Mouse (Mus musculus) G1E-ER4 (cell line): ENCODE measurements around the gene Thyn1. TPM values are rescaled to one million over a fixed set of nuclear protein-coding genes. Genes with fewer than 3 reads are reported as not detected.

ENCODE experiments used
- GATA1 ChIP-seq: IDR thresholded peaks from one replicate; pipeline ENCODE4 v1.8.0; 2012; ENCODE audit warnings: low read length, inconsistent platforms
- polyA plus RNA-seq: library from polyadenylated mRNA; stranded (reverse); fragments of >175 nt; gene quantifications from 2 replicates; pipeline ENCODE4 v1.2.3, GENCODE M21; 2012

Gene Thyn1
- polyA plus RNA-seq: 2.5 and 4.3 TPM in 2 replicates

DNA sequence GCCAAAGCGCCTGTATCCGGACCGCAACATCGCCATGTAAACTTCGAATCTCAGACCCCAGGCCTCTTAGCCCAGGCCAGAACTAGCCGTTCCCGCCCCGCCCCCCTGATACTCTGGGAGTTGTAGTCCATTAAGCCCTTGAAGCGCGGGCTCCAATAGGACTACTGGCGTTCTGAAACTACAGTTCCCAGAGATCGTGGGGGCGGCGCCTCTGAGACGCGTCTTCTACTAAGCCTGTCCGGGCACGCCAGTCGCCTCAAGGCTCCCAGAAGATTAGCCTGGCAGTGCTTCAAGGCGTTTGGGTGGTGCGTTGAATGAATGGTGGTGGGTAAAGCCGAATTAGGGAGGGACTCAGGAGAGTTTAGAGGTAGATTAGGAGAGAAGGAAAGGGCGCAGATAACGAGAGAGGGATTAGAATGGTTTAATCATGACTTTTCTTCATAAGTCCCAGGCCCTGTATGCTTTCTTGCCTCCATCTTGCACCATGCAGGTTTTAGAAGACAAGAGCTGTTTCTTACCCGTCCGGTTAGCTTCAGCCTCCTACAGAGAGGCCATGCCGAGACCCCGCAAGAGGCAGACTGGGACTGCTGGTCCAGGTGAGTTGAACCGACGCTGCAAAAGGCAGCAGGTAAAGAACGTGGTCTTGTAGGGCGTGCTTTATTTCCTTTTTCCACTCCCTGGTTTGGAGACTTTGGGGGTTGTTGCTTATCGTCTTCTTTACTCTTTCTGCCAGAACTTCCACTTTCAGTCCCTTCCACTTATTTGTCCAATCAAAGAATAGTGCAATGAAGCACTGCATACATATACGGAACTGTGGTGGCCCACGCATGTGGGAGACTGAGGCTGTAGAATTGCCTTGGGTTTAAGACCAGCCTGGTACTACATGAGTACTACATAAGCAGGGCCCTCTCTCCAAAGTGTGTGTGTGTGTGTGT lies at the start of gene Thyn1, which contains the start of gene Acad8:
Thyn1 (plus strand) TSS at position 250 of the 935 bp plus-strand sequence.
Acad8 (minus strand) TSS at position 106 of the 935 bp plus-strand sequence.
- no peak for TF ChIP-seq GATA1

DNA sequence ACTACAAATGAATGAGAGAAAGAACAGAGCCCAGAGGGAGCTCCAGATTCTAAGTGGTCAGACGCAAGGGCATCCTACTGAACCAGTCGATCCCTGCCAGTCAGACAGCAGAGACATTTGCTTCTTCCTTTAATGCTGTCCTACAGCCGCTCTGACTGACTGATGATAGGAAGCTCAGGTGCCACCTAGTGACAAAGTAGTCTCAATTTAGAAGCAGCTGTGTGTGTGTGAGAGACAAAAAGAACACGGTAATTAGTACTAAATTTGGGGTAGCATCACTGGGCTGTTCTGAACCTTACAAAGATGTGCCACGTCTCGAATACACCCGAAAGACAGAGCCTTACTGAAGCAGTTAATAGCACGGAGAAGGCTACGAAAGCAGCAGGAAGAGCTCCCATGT lies 21.8 kb upstream of the Thyn1 start:
- no peak for TF ChIP-seq GATA1

DNA sequence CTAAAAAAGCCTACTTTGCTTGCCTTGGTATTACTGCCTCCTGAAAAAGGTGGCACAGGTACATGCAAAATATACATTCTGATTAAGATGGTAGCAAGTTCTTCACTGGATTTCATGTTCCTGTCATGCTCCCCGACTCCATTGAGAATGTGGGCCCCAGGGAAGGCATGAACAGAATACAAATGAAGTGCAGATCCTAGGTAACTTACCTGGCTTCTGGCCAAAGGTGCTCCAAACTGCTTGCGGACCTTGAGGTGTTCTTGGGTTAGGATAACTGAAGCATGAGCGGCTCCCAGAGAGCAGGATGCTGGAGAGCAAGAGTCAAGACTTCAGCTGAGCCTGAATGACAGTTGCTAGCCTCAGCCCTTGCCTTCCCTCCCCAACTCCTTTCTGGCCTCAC lies 20.7 kb upstream of the Thyn1 start:
- no peak for TF ChIP-seq GATA1

- no peak for TF ChIP-seq GATA1
These were observed 14.4 kb upstream of the Thyn1 start for GRCm38 (mm10) chr9:26985090-26985613.

DNA sequence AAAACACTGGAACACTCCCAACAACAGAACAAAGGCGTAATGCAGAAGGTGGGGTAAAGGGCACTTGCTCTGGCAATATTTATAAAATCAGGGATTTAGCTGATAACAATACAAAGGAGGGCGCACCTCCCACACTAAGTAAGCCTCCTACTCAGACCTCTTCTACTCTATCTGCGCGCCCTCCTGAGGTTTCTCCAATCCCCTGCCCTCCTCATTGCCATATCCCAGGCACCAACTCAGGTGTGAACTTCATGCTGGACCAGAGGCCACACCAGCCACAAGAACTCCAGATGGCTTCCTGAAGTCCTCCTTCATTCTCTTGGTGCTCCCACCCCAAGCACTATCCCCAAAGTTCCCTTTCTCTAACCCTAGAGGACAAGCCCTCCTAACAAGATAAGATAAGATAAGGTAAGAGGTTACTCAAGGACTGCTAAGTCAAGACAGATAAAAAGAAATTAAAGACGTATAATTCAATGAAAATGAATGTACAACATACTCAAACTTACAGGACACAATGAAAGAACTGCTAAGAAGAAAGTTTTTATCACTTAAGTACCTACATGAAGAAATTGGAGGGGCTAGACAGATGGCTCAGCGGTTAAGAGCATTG lies 13.7 kb upstream of the Thyn1 start:
- no peak for TF ChIP-seq GATA1

GRCm38 (mm10) chr9:26990181-26990580 lies 9.3 kb upstream of the Thyn1 start:
- TF ChIP-seq GATA1: no peak

- TF ChIP-seq GATA1: no peak
These were observed 6.4 kb upstream of the Thyn1 start for GRCm38 (mm10) chr9:26993118-26993517.

DNA sequence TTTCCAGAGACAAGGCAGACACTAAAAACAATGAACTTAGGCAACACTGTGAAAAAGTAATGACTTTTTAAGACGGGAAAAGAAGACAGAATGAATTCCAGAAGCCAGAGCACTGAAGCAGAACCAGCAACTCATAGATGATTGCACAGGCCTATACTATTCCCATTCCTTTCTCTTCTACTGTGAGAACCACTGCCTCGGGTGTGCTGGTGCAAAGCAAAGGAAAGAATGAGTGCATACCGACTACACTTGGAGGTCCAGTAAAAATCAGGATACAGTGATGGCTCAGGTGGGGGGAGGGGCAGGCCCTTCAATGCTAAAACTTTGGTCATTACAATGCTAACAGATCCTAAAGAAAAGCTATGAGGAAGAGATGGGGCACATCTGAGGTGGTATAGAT lies 5.6 kb upstream of the Thyn1 start:
- no peak for TF ChIP-seq GATA1

GRCm38 (mm10) chr9:26997062-26997461 lies 2.4 kb upstream of the Thyn1 start:
- no peak for TF ChIP-seq GATA1

DNA sequence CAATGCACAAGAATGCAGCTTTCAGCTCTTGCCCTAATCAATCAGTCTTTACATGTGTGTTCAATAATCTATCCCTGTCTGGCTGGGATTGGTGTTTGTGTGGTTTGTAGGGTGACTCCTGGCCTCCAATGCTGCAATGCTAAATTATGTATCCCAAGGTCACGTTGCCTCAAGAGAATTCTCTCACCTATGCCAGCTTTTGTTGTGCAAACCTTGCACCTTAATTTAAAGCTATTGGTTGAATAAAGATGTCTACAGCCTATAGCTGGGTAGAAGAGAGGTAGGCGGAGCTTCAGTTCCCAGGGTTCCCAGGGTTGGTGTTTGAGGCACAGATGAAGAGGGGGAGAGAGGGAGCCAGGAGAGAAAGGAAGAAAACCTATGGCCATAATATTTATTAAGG lies 2.0 kb upstream of the Thyn1 start:
- TF ChIP-seq GATA1: no peak

DNA sequence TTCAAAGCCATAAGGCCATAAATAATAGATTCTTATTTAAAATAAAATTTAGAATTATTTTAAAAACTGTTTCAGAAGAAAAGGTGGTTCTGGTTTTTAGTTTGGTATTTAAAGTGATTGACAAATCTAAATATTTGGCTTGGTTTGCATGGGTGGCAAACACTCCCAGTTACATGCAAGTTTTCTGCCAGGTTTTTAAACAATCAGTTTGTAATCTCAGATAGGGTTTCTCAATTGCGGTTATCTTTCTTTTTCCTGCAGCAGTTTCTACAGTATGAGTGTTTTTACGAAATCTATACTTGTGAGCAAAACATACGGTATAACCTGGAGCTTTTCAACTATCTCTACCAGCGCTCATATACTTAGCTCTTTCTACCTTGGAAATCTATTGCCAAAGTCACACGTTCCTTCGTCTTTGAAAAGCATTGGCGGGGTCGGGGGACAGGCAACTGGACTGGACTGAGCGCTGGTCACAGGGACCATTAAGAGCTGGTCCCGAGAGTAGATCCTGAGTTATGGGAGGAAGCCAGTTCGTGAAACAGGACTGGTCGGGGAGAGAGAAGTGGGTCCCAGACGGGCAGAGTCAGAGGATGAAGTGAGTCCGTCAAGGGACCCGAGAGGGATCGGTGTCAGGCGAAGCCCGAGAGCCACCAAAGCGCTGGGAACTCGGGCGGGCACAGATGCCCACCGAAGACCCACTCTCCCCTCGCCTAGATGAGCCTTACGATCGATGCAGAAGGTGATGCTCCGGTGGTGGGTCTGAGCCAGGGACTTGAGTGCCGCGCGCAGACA lies 645 bp upstream of the Thyn1 start:
- TF ChIP-seq GATA1: no peak

- no peak for TF ChIP-seq GATA1
These were observed 5.7 kb downstream of the Thyn1 start for GRCm38 (mm10) chr9:27005231-27005630.

- TF ChIP-seq GATA1: no peak
These were observed 6.4 kb downstream of the Thyn1 start for GRCm38 (mm10) chr9:27005933-27006332.

DNA sequence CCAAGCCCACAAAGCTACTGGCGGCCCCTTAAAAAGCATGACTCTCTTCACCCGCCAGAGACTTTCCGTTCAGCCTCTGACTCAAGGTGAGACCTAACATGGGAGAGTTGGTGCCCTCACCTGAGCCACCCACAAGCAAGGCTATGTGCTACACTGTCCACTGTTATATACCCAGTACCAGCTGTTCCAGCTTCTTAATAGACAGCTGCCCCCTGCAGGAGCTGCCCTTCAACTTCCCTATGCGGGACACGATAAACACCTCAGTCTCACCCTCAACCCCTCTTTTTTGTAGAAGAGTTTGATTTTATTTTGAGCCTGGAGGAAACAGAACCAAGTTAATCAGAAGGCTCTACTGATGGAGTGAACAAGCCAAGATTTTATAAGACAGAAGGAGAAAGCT lies 7.4 kb downstream of the Thyn1 start:
- TF ChIP-seq GATA1: no peak

- TF ChIP-seq GATA1: no peak
These were observed 9.7 kb downstream of the Thyn1 start for GRCm38 (mm10) chr9:27009231-27009630.

- no peak for TF ChIP-seq GATA1
These were observed 12.1 kb downstream of the Thyn1 start for GRCm38 (mm10) chr9:27011572-27011971.

DNA sequence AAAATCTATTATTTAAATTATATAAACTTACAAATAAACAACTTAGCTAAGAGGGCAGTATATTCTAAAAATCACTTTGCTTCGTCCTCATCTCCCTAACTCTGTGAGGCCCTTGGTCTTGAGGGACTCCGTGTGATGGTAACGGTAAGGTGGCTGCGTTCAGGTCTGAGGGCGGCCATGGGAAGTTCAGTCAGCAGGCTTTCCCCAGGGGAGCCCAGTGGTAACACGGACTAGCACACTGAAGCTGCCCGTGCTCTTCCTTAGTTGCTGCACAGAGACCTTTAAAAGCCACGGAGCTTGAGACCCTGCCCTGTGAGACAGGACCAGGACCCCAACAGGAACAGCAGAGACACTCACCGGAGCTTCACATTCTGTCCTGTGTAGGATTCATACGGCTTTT lies 19.5 kb downstream of the Thyn1 start:
- no peak for TF ChIP-seq GATA1
